Mouse (Mus musculus): Measurements from ENCODE around the gene Mmd. TPM values are rescaled to one million over a fixed set of nuclear protein-coding genes. Genes with fewer than 3 reads are reported as not detected.

Mmd gene
- polyA plus RNA-seq, 1 experiment from 2014 or later: 12.0 TPM

Other genes starting within 250 kb of the Mmd start
- gene Pctp, start 246.6 kb upstream of the Mmd start, polyA plus RNA-seq (2016; fragmentation: Nextera tagmentation; extraction: Ambion mirVana): 11.0 and 11.5 TPM in 2 replicates
- gene Tmem100, start 219.1 kb upstream of the Mmd start, polyA plus RNA-seq (2016; fragmentation: Nextera tagmentation; extraction: Ambion mirVana): 0.43 and 0.55 TPM in 2 replicates
- 3.0 and 3.4 TPM in 2 replicates for gene Gm45716, start 61.8 kb upstream of the Mmd start, polyA plus RNA-seq (2016; fragmentation: Nextera tagmentation; extraction: Ambion mirVana)
- 5.0 and 7.0 TPM in 2 replicates for gene Hlf, start 141.4 kb downstream of the Mmd start, polyA plus RNA-seq (2016; fragmentation: Nextera tagmentation; extraction: Ambion mirVana)